Mouse (Mus musculus): ENCODE data around the gene Rpl34.

DNA sequence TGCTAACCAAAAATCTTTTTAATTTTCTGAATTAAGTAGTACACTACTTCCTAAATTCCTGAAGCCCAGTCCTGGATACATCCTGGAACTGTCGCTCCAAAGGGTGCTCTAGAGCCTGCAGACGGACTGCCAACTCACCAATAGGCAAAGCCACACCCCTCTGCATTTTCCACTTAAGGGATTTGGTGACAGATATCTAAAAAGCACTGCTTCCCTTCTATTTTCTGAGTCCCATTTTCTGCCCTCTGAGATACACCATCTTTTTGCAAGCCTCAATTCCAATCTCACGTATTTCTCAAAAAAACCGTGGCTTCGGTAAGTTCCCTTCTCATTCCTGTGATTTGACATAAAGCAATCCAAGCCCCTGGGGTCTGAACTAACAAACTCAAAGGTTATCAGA, 21.7 kb downstream of the Rpl34 start:
- TF ChIP-seq CTCF (IDR thresholded peaks at IDR 0.05; ENCODE audit: extremely low read depth, insufficient read depth, insufficient read length, insufficient replicate concordance), result no peak
- TF ChIP-seq POLR2A (IDR thresholded peaks at IDR 0.05; ENCODE audit: low read depth, low read length), result no peak
